Mouse (Mus musculus) midbrain, embryonic 14.5 days (tissue): ENCODE data around the gene Homer1. TPM values are rescaled to one million over a fixed set of nuclear protein-coding genes. Genes with fewer than 3 reads are reported as not detected.

Experiments
- ATAC-seq: fragments of 200-750 bp; cut with Nextera tagmentation; 2 replicates; pipeline ENCODE4 v1.8.0; 2017; ENCODE audit warnings: moderate number of reproducible peaks, moderate library complexity; ENCODE audit not compliant: low FRiP score, low TSS enrichment
- DNase-seq: peaks from one replicate; pipeline ENCODE4 v3.0.0-alpha.2; 2015
- H3K27ac ChIP-seq: fragments of 300-500 bp; sonication (generic); replicated peaks from 2 replicates; pipeline ENCODE4 v1.5.1; 2014; ENCODE audit warnings: mild to moderate bottlenecking, low read depth, low read length, moderate library complexity
- H3K27me3 ChIP-seq: fragments of 300-500 bp; sonication (generic); 2 replicates; pipeline ENCODE4 v1.6.1; 2014; ENCODE audit warnings: low read length, control low read depth, mixed read lengths; ENCODE audit not compliant: control insufficient read depth, insufficient read depth
- H3K36me3 ChIP-seq: fragments of 300-500 bp; sonication (generic); 2 replicates; pipeline ENCODE4 v1.6.1; 2014; ENCODE audit warnings: low read length, control low read depth; ENCODE audit not compliant: control insufficient read depth, insufficient read depth
- H3K4me1 ChIP-seq: fragments of 300-500 bp; sonication (generic); 2 replicates; pipeline ENCODE4 v1.6.1; 2014; ENCODE audit warnings: mild to moderate bottlenecking, antibody characterized with exemption, low read length, control low read depth; ENCODE audit not compliant: control insufficient read depth, insufficient read depth
- H3K4me2 ChIP-seq: fragments of 300-500 bp; sonication (generic); 2 replicates; pipeline ENCODE4 v1.6.1; 2014; ENCODE audit warnings: mild to moderate bottlenecking, low read length, moderate library complexity
- H3K4me3 ChIP-seq: fragments of 300-500 bp; sonication (generic); replicated peaks from 2 replicates; pipeline ENCODE4 v1.5.1; 2014; ENCODE audit warnings: low read depth, low read length
- H3K9ac ChIP-seq: fragments of 300-500 bp; sonication (generic); replicated peaks from 2 replicates; pipeline ENCODE4 v1.6.1; 2014; ENCODE audit warnings: mild to moderate bottlenecking, low read length, moderate library complexity
- H3K9me3 ChIP-seq: fragments of 300-500 bp; sonication (generic); 2 replicates; pipeline ENCODE4 v1.6.1; 2016; ENCODE audit warnings: low read length, control low read depth, mixed read lengths; ENCODE audit not compliant: control insufficient read depth
- WGBS: fragments of 180-500 bp; shearing (Covaris S2); extraction: QIAGEN DNeasy Blood & Tissue Kit; methylation state at CpG from one replicate; pipeline ENCODE4 v1.1.7; 2014; 5-methylcytosine and 5-hydroxymethylcytosine counted together
- polyA plus RNA-seq: library from polyadenylated mRNA; unstranded; fragments of >200 nt; fragmentation: Nextera tagmentation; extraction: Ambion mirVana; gene quantifications from 2 replicates; pipeline ENCODE4 v1.2.1, GENCODE M21; 2014

Homer1 gene
- polyA plus RNA-seq, 1 experiment from 2014 or later = 17.1 TPM

GRCm38 (mm10) chr13:93374457-93374856, 75.0 kb downstream of the Homer1 start:
- DNase-seq (no peak), ATAC-seq (no peak)
- no peaks in the 10 kb centered on the region for H3K36me3 ChIP-seq
- no peak overlapping the region for H3K4me2 ChIP-seq
- 92% methylated on average over 5 of the region's 5 CpGs for WGBS
- H3K27ac ChIP-seq = no peak overlapping the region
- no peak overlapping the region for H3K4me3 ChIP-seq
- no peaks in the 10 kb centered on the region for H3K27me3 ChIP-seq
- H3K9ac ChIP-seq = no peak overlapping the region
- H3K9me3 ChIP-seq = no peaks in the 10 kb centered on the region
- no peaks in the 10 kb centered on the region for H3K4me1 ChIP-seq

GRCm38 (mm10) chr13:93378493-93378892, 79.1 kb downstream of the Homer1 start:
- Histone ChIP-seq H3K4me2 (no peak overlapping the region), H3K27ac (no peak overlapping the region), H3K4me3 (no peak overlapping the region), H3K4me1 (no peaks in the 10 kb centered on the region), H3K36me3 (no peaks in the 10 kb centered on the region), H3K9ac (no peak overlapping the region), H3K27me3 (no peaks in the 10 kb centered on the region), H3K9me3 (no peaks in the 10 kb centered on the region)
- ATAC-seq = no peak
- WGBS = 90% methylated on average over 1 of the region's 1 CpGs
- no peak for DNase-seq

GRCm38 (mm10) chr13:93380399-93381063, 81.1 kb downstream of the Homer1 start:
- Histone ChIP-seq H3K4me2 (no peak overlapping the region), H3K4me3 (no peak overlapping the region), H3K4me1 (no peaks in the 10 kb centered on the region), H3K27me3 (no peaks in the 10 kb centered on the region), H3K9me3 (no peaks in the 10 kb centered on the region), H3K9ac (no peak overlapping the region), H3K27ac (no peak overlapping the region), H3K36me3 (no peaks in the 10 kb centered on the region)
- 96% methylated on average over 8 of the region's 8 CpGs for WGBS
- DNase-seq (no peak), ATAC-seq (no peak)

- DNase-seq = no peak
- Histone ChIP-seq H3K4me1 (no peaks in the 10 kb centered on the region), H3K4me3 (no peak overlapping the region), H3K27me3 (no peaks in the 10 kb centered on the region), H3K27ac (no peak overlapping the region), H3K9ac (no peak overlapping the region), H3K4me2 (no peak overlapping the region), H3K9me3 (no peaks in the 10 kb centered on the region), H3K36me3 (no peaks in the 10 kb centered on the region)
- ATAC-seq = no peak
- 92% methylated on average over 1 of the region's 1 CpGs for WGBS
Measured at GRCm38 (mm10) chr13:93381301-93381700, 81.9 kb downstream of the Homer1 start.

- ATAC-seq = no peak
- Histone ChIP-seq H3K9me3 (no peaks in the 10 kb centered on the region), H3K36me3 (no peaks in the 10 kb centered on the region), H3K27me3 (no peaks in the 10 kb centered on the region), H3K4me3 (no peak overlapping the region), H3K27ac (no peak overlapping the region), H3K9ac (no peak overlapping the region), H3K4me2 (no peak overlapping the region), H3K4me1 (no peaks in the 10 kb centered on the region)
- 91% methylated on average over 5 of the region's 5 CpGs for WGBS
- no peak for DNase-seq
Measured at GRCm38 (mm10) chr13:93383092-93383491, 83.7 kb downstream of the Homer1 start.

GRCm38 (mm10) chr13:93383620-93384019, 84.2 kb downstream of the Homer1 start:
- Histone ChIP-seq H3K9ac (no peak overlapping the region), H3K9me3 (no peaks in the 10 kb centered on the region), H3K4me1 (no peaks in the 10 kb centered on the region), H3K4me2 (no peak overlapping the region), H3K36me3 (no peaks in the 10 kb centered on the region), H3K27ac (no peak overlapping the region), H3K27me3 (no peaks in the 10 kb centered on the region), H3K4me3 (no peak overlapping the region)
- DNase-seq (no peak), ATAC-seq (no peak)
- WGBS = 96% methylated on average over 2 of the region's 2 CpGs

GRCm38 (mm10) chr13:93384481-93384880, 85.0 kb downstream of the Homer1 start:
- H3K4me3 ChIP-seq = no peak overlapping the region
- DNase-seq (no peak), ATAC-seq (no peak)
- no peaks in the 10 kb centered on the region for H3K9me3 ChIP-seq
- no peak overlapping the region for H3K9ac ChIP-seq
- H3K4me2 ChIP-seq = no peak overlapping the region
- H3K4me1 ChIP-seq = no peaks in the 10 kb centered on the region
- H3K27ac ChIP-seq = no peak overlapping the region
- WGBS = 88% methylated on average over 1 of the region's 1 CpGs
- H3K27me3 ChIP-seq = no peaks in the 10 kb centered on the region
- H3K36me3 ChIP-seq = no peaks in the 10 kb centered on the region

GRCm38 (mm10) chr13:93385147-93385546, 85.7 kb downstream of the Homer1 start:
- DNase-seq (no peak), ATAC-seq (no peak)
- Histone ChIP-seq H3K4me3 (no peak overlapping the region), H3K9ac (no peak overlapping the region), H3K27me3 (no peaks in the 10 kb centered on the region), H3K4me1 (no peaks in the 10 kb centered on the region), H3K4me2 (no peak overlapping the region), H3K9me3 (no peaks in the 10 kb centered on the region), H3K36me3 (no peaks in the 10 kb centered on the region), H3K27ac (no peak overlapping the region)
- WGBS = 76% methylated on average over 1 of the region's 1 CpGs

- H3K4me2 ChIP-seq = no peak overlapping the region
- H3K9ac ChIP-seq = no peak overlapping the region
- DNase-seq = no peak
- H3K36me3 ChIP-seq = no peaks in the 10 kb centered on the region
- WGBS = 79% methylated on average over 5 of the region's 5 CpGs
- no peak overlapping the region for H3K27ac ChIP-seq
- no peak for ATAC-seq
- no peaks in the 10 kb centered on the region for H3K27me3 ChIP-seq
- H3K9me3 ChIP-seq = no peaks in the 10 kb centered on the region
- H3K4me3 ChIP-seq = no peak overlapping the region
- no peaks in the 10 kb centered on the region for H3K4me1 ChIP-seq
Measured at GRCm38 (mm10) chr13:93387440-93387839, 88.0 kb downstream of the Homer1 start.
